Mouse (Mus musculus): ENCODE results near the gene Nr1h2.

Nr1h2 gene

GRCm38 (mm10) chr7:44526414-44527154, 27.2 kb downstream of the Nr1h2 start:
- no peak for DNase-seq

DNA sequence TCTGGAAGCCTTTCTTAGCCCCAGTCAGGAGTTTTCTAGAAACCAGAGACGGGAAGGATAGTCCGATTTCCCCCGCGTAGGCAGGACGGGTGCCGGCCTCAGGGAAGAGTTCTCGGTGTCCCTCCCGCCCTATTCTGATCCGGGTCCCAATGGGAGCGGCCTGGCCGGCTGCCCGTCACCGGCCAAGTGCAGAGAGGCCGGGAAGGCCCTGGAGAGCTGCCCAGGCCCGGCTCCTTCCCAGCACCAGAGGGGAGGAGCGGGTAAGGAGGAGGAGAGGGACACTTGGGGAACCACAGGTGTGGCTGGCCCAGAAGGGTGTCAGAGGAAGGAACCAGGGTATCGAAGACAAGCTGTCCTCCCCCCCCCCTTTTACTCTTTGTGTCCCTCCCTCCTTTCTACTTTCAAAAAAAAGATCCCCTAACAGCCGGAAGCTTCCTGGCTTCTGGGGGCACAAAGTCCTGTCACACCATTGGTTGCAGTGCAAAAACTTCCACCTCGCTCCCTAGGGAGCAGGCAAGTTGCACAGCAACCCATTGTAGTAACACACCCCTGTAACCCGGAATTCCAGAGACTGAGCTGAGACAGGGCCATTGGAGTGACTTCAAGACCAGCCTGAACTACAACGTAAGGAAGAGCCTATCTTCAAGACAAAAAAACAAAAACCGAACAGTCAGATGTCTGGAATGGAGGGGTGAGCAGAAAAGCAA, 28.5 kb downstream of the Nr1h2 start:
- DNase-seq, result peak; percentile 41

DNA sequence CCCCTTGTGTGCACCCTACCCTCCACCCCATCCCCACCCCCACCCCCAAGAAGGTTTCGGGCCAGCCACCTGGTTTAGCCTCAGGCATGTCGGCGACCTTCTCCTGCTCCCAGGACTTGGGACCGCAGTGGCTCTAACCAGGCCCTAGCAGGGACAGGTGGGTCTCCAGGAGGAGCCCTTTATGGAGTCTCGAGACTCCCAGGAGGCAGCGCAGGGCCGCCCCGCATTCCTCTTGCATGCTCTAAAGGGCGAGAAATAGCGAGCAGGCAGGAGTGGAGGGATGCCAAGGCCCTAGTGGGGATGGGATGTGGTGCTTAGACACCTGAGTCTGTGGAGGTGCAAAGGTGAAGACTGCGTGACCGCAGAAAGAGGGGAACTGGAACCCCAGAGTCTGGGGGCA, 29.2 kb downstream of the Nr1h2 start, which contains the start of gene Mybpc2:
Mybpc2 (minus strand) TSS at position 155 of the 400 bp plus-strand sequence.
- no peak for DNase-seq

- no peak for DNase-seq
These were observed 30.7 kb downstream of the Nr1h2 start for GRCm38 (mm10) chr7:44523056-44523455.

GRCm38 (mm10) chr7:44521710-44522109, 32.0 kb downstream of the Nr1h2 start:
- no peak for DNase-seq

DNA sequence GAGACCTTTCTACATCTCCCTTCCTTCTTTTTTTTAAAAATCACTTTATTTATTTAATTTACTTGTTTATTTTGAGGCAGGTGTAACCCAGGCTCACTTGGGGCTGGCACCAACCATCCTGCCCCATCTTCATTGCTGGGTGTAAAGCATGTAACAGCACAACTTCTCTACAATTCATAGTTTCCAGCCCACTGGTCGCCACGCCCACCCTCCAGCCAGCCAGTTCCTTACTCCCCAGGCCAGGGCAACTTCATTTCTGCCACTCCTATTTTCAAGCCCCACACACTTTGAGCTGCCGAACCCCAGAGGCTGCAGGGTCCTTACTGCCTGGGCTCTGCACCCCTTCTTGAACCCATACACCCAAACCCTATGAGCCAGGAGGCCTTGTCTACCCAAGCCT, 32.8 kb downstream of the Nr1h2 start:
- DNase-seq, result no peak

DNA sequence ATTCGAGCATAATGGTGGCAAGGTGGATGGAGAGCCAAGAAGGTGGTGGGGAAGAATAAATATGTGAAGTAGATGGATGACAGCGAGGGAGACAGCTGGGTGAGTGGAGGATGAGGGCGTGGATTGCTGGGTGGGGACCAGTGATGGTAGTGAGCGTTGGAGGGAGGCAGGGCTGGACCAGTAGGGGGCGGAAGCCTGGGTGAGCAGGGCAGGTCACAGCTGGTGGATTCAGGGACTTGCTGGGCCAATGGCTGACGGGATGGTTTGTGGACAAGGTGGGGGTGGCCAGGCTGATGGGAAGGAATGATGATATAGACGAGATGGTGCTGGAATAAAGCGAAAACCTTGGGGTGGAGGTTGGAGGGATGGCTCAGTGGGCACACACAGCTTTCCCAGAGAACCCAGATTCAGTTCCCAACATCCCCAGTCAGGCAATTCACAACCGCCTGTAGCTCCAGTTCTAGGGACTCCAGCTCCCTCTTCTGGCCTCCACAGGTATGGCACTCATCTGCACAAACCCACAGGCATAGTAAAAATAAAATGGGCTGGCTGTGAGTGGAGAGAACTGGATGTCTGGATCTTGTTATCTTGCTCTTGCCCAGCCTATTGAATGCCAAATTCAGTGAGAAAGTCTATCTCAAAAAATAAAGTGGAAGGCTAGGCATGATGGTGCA, 34.4 kb downstream of the Nr1h2 start:
- no peak for DNase-seq

DNA sequence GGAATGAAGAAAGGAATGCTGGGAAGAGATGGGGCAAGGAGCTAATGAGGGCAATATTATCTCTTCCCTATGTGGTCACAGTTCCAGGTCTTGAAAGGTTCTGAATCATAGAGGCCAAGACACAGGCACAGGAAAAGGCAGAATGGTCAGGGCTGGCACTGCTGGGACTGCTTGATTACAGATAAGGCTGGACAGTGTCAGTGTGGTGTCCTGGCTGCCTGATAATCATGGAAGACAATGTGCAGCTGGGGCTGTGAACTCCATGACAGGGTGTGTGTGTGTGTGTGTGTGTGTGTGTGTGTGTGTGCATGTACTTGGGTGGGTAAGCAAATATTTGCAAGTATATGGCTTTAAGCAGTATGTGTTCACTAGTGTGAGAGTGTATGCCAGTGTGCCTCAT, 46.3 kb downstream of the Nr1h2 start:
- DNase-seq, result no peak

GRCm38 (mm10) chr7:44501563-44502115, 52.1 kb downstream of the Nr1h2 start:
- peak; percentile 65 for DNase-seq

- DNase-seq, result no peak
These were observed 53.7 kb downstream of the Nr1h2 start for GRCm38 (mm10) chr7:44500046-44500445.

Measured in right cerebral cortex, adult 18-20 months (tissue).